Mouse (Mus musculus) ES-E14 (cell line): ENCODE results near the gene Smim9.

Experiments used
- CHD2 ChIP-seq: IDR thresholded peaks from 2 replicates; pipeline ENCODE4 v1.6.1; 2014; ENCODE audit warnings: mild to moderate bottlenecking, low read depth, low read length, inconsistent platforms
- MAFK ChIP-seq: IDR thresholded peaks from 2 replicates; pipeline ENCODE4 v1.6.1; 2014; ENCODE audit warnings: mild to moderate bottlenecking, low read depth, low read length, inconsistent platforms; ENCODE audit not compliant: insufficient read depth
- ZC3H11A ChIP-seq: IDR thresholded peaks from 2 replicates; pipeline ENCODE4 v1.6.1; 2012; ENCODE audit warnings: low read depth, mild to moderate bottlenecking, inconsistent platforms, low read length, borderline replicate concordance
- ZNF384 ChIP-seq: IDR thresholded peaks from 2 replicates; pipeline ENCODE4 v1.6.1; 2012; ENCODE audit warnings: low read depth, low read length, inconsistent platforms

- TF ChIP-seq ZC3H11A (no peak), MAFK (no peak), CHD2 (no peak), ZNF384 (no peak)
Observed at GRCm38 (mm10) chrX:75138182-75138581, 25.4 kb downstream of the Smim9 start.
